In the genomic region with DNA sequence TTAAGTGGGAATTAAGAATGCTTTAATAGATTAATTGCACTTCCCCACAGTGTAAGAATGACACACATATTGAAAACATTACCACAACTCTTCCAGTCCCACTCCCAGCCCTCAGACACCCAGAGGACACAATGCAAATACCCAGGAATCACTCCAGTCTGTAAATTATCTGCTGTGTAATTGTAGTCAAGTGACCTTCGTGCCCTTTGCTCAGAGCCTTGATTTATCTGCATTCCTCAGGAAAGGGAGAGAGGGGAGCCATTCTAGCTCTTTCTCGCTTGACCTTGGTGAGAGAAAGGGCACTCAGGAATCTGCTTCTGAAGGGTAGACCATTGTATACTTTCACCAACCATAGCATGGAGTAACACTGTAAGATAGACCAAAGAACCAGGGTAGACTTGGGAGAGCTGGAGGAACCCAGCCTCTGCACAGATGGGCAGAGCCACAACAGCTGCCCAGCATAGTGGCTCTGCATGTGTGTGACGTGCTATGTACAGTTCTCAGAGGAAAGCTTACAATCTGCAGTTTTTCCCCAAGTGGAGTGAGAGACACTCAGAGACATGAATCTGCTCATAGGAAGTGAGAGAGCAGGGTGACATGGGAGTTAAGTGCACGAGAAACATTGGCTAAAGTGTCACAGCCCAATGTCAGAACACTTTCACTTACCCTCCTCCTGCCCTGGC, we compare ENCODE assay signal across 12 mouse cellular contexts. TPM values are rescaled to one million over a fixed set of nuclear protein-coding genes. Genes with fewer than 3 reads are reported as not detected.
A peak's percentile ranks its signal among the peaks of the same experiment; 100 is the strongest.
DNase-seq lines count a peak whose midpoint lies in the region; ATAC-seq lines count a peak whose summit lies in the region.
"Had no signal": no experiment of that assay in that cellular context is flagged by ENCODE, and none has a peak within 500 bp of the region (broad histone marks: within the 10 kb centered on the region; RNA-seq: fewer than 3 reads in every experiment).

No protein-coding gene starts in this region.

- 20% methylated on average over 4 of the region's 4 CpGs for WGBS in heart, embryonic 10.5 days
- 38% methylated on average over 4 of the region's 4 CpGs for whole genome bisulfite sequencing in lung, embryonic 16.5 days
- WGBS in intestine, embryonic 15.5 days = 29% methylated on average over 4 of the region's 4 CpGs
- WGBS in stomach, embryonic 15.5 days = 33% methylated on average over 4 of the region's 4 CpGs

- no peaks in the 10 kb centered on the region for H3K27me3 ChIP-seq in heart, embryonic 10.5 days (ENCODE audit: insufficient read depth, poor library complexity, severe bottlenecking)
- no peaks in the 10 kb centered on the region for H3K27me3 ChIP-seq in lung, embryonic 16.5 days (ENCODE audit: control insufficient read depth, insufficient read depth, low read depth, low read length)
- H3K27me3 ChIP-seq in intestine, embryonic 15.5 days (replicated peaks) = no peaks in the 10 kb centered on the region
- H3K27me3 ChIP-seq in stomach, embryonic 15.5 days (replicated peaks) = no peaks in the 10 kb centered on the region

- H3K4me1 ChIP-seq in heart, embryonic 10.5 days = peaks cover 41% of the 10 kb centered on the region
- peaks cover 21% of the 10 kb centered on the region for H3K4me1 ChIP-seq in lung, embryonic 16.5 days (replicated peaks; ENCODE audit: control insufficient read depth, insufficient read depth, low read length)
- peaks cover 35% of the 10 kb centered on the region for H3K4me1 ChIP-seq in intestine, embryonic 15.5 days (replicated peaks)
- peaks cover 27% of the 10 kb centered on the region for H3K4me1 ChIP-seq in stomach, embryonic 15.5 days

- H3K4me3 ChIP-seq in heart, embryonic 10.5 days = no peak overlapping the region
- H3K4me3 ChIP-seq in lung, embryonic 16.5 days (ENCODE audit: low read length) = no peak overlapping the region
- H3K4me3 ChIP-seq in intestine, embryonic 15.5 days (replicated peaks) = no peak overlapping the region
- H3K4me3 ChIP-seq in stomach, embryonic 15.5 days (replicated peaks) = no peak overlapping the region

- no peaks in the 10 kb centered on the region for H3K9me3 ChIP-seq in heart, embryonic 10.5 days
- no peaks in the 10 kb centered on the region for H3K9me3 ChIP-seq in lung, embryonic 16.5 days (ENCODE audit: control insufficient read depth, low read length)
- H3K9me3 ChIP-seq in intestine, embryonic 15.5 days = no peaks in the 10 kb centered on the region
- H3K9me3 ChIP-seq in stomach, embryonic 15.5 days = no peaks in the 10 kb centered on the region

- no peak overlapping the region; the same call in 1 of the 2 replicates for H3K4me2 ChIP-seq in lung, embryonic 16.5 days (ENCODE audit: low read depth, low read length)
- 0 out of 2 replicates have a peak overlapping the region, but pooled peaks have one; percentile 17 for H3K4me2 ChIP-seq in intestine, embryonic 15.5 days (replicated peaks)
- no peak overlapping the region; the same call in 1 of the 2 replicates for H3K4me2 ChIP-seq in stomach, embryonic 15.5 days

- no peaks in the 10 kb centered on the region for H3K36me3 ChIP-seq in heart, embryonic 10.5 days
- no peaks in the 10 kb centered on the region for H3K36me3 ChIP-seq in lung, embryonic 16.5 days (ENCODE audit: control insufficient read depth, insufficient read depth, low read length)
- no peaks in the 10 kb centered on the region for H3K36me3 ChIP-seq in intestine, embryonic 15.5 days
- H3K36me3 ChIP-seq in stomach, embryonic 15.5 days = no peaks in the 10 kb centered on the region

- no peak for DNase-seq in heart, embryonic 10.5 days (ENCODE audit: low spot score)
- DNase-seq in heart, adult 18-20 months = no peak
- no peak for DNase-seq in lung, adult 18-20 months
- DNase-seq in thymus, postnatal 0 days (ENCODE audit: low spot score) = no peak
- DNase-seq in thymus, postnatal 10 days (ENCODE audit: low spot score in 2 of 2) = no peak
- DNase-seq: B cell, adult 2 months; left cerebral cortex, postnatal 4 days; thymus, adult 18-20 months had no signal

- H3K27ac ChIP-seq in heart, embryonic 10.5 days = peak overlapping the region; percentile 75
- H3K27ac ChIP-seq in lung, embryonic 16.5 days (ENCODE audit: low read length) = peak overlapping the region; percentile 75
- peak overlapping the region; percentile 78 for H3K27ac ChIP-seq in intestine, embryonic 15.5 days
- H3K27ac ChIP-seq in stomach, embryonic 15.5 days = peak overlapping the region; percentile 80

- ATAC-seq in lung, embryonic 16.5 days (ENCODE audit: low read depth) = peak; percentile 44
- peak; percentile 52 for ATAC-seq in intestine, embryonic 15.5 days
- peak; percentile 21; the same call in 1 of the 2 replicates for ATAC-seq in stomach, embryonic 15.5 days (ENCODE audit: insufficient read depth, low FRiP score, low read depth)

- H3K9ac ChIP-seq in lung, embryonic 16.5 days (ENCODE audit: low read length) = peak overlapping the region; percentile 1; the same call in 1 of the 2 replicates
- H3K9ac ChIP-seq in intestine, embryonic 15.5 days = no peak overlapping the region
- H3K9ac ChIP-seq in stomach, embryonic 15.5 days = no peak overlapping the region

RNA-seq across cellular contexts. Expression of a gene that starts 18.2 kb away (rescaled TPM):
- 0.73 and 1.2 TPM in 2 replicates for polyA plus RNA-seq in heart, embryonic 10.5 days (2016; fragmentation: Nextera tagmentation; extraction: Ambion mirVana)
- total RNA-seq in heart, adult 18-20 months (2021) = under 1 TPM; 0.07 to 0.08 TPM
- 1.2 and 1.4 TPM in 2 replicates for polyA plus RNA-seq in lung, embryonic 16.5 days (2015; fragmentation: Nextera tagmentation; extraction: Ambion mirVana)
- 5.8 and 6.1 TPM in 2 replicates for polyA plus RNA-seq in intestine, embryonic 15.5 days (2015; fragmentation: Nextera tagmentation; extraction: Ambion mirVana)
- polyA plus RNA-seq in stomach, embryonic 15.5 days (2015; fragmentation: Nextera tagmentation; extraction: Ambion mirVana) = 1.8 and 3.0 TPM in 2 replicates
- polyA plus RNA-seq in thymus, postnatal 0 days (2015; fragmentation: Nextera tagmentation; extraction: Ambion mirVana) = 0.35 and 0.42 TPM in 2 replicates
- total RNA-seq: gastrocnemius, postnatal 14 days had no signal
